ENCODE assay signal across 20 mouse cellular contexts in genomic region chr1:106682829-106683228, GRCm38 (mm10).
"Had no signal": no experiment of that assay in that cellular context is flagged by ENCODE, and none has a peak within 500 bp of the region (broad histone marks: within the 10 kb centered on the region; RNA-seq: fewer than 3 reads in every experiment).

No protein-coding gene starts in this region.

- H3K4me3 ChIP-seq: liver, embryonic 12.5 days; midbrain, embryonic 10.5 days; midbrain, embryonic 13.5 days; myocyte; neural tube, embryonic 13.5 days; neural tube, embryonic 15.5 days had no signal

- H3K9me3 ChIP-seq: liver, embryonic 12.5 days; midbrain, embryonic 10.5 days; midbrain, embryonic 13.5 days; neural tube, embryonic 13.5 days; neural tube, embryonic 15.5 days had no signal

- H3K36me3 ChIP-seq: liver, embryonic 12.5 days; midbrain, embryonic 10.5 days; midbrain, embryonic 13.5 days; neural tube, embryonic 13.5 days; neural tube, embryonic 15.5 days had no signal

- H3K4me1 ChIP-seq: midbrain, embryonic 10.5 days; midbrain, embryonic 13.5 days; neural tube, embryonic 13.5 days; neural tube, embryonic 15.5 days had no signal

- H3K27me3 ChIP-seq: liver, embryonic 12.5 days; midbrain, embryonic 13.5 days; neural tube, embryonic 13.5 days; neural tube, embryonic 15.5 days had no signal

- H3K27ac ChIP-seq: liver, embryonic 12.5 days; liver, embryonic 14.5 days; midbrain, embryonic 10.5 days; midbrain, embryonic 13.5 days; neural tube, embryonic 13.5 days; neural tube, embryonic 15.5 days had no signal

- DNase-seq: lung, adult 18-20 months; lung, embryonic 14.5 days; lung, postnatal 10 days; lung, postnatal 4 days; retina, postnatal 1 day; right cerebral cortex, adult 18-20 months; right cerebral cortex, postnatal 25 days; right cerebral cortex, postnatal 4 days; spleen, adult 18-20 months; thymus, adult 18-20 months; thymus, postnatal 14 days; thymus, postnatal 36 days had no signal

- H3K9ac ChIP-seq: liver, embryonic 12.5 days; liver, embryonic 14.5 days; lung, embryonic 14.5 days; midbrain, embryonic 13.5 days; neural tube, embryonic 13.5 days; neural tube, embryonic 15.5 days had no signal

- ATAC-seq: liver, embryonic 12.5 days; midbrain, embryonic 13.5 days; midbrain, embryonic 16.5 days had no signal

- H3K4me2 ChIP-seq: liver, embryonic 12.5 days; lung, embryonic 14.5 days; midbrain, embryonic 13.5 days; neural tube, embryonic 13.5 days; neural tube, embryonic 15.5 days had no signal
